Mouse (Mus musculus): ENCODE measurements around the gene Zbtb39. TPM values are rescaled to one million over a fixed set of nuclear protein-coding genes. Genes with fewer than 3 reads are reported as not detected.

Zbtb39 gene
- total RNA-seq, 2 experiments from 2014 or later, result 9.8 to 10.3 TPM

GRCm38 (mm10) chr10:127738151-127738882, 1.0 kb upstream of the Zbtb39 start:
- TF ChIP-seq CTCF (IDR thresholded peaks at IDR 0.05), result peak; percentile 68
- no peak for DNase-seq (ENCODE audit: extremely low spot score in 1 of 2, low spot score in 2 of 2)
- Histone ChIP-seq H3K27ac (no peak overlapping the region), H3K4me3 (no peak overlapping the region)
- intact Hi-C loops (cut with DNase I), result loop anchor here (1.0 to 2.0 kb wide), 2 partner anchors 98 to 198 kb away; no protein-coding TSS in a partner anchor

DNA sequence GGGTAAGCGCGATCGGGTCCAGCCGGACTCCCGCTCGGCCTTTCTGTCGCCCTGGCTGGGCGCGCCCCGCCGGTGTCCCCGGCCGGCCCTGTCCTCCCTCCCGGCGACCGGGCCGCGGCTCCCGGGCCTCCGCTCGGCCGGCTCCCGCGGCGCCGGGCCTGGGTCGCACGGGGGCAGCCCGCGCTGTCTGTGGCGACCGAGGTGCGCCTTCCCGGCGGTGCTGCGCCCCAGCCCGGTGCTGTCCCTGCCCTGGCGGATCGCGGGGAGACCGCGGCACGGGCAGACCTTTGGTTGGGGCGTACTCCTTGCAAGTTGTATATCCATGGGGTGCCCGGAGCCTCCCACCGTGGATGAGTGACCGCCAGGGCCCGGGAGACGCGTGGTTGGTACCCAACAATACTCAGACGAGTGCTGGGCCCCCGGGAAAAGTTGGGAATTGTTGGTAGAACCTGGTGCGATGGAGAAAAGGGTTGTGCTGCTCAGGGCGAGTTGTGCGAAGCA, 373 bp downstream of the Zbtb39 start:
- intact Hi-C loops (cut with DNase I), result loop anchor here (2.0 kb wide), 1 partner anchor 99 kb away; no protein-coding TSS in a partner anchor

DNA sequence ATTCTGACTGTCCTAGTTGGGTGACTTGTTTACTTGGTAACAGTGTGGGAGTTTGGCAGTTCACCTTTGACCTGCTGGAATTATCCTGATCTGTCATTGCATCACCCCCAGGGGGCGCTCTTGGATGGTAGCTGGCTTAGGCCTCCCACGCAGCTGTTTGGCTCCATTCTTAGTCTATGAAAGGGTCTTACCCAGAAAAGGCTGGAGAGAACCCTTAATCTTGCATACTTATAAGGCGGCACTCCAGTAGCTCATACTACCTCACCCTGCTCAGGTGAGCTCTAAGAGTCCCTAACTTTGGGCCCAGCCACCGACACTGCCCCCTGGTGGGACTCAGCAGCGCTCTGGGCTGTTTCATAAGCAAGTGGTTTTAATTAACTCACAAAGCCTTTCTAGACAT, 5.3 kb downstream of the Zbtb39 start:
- H3K27ac ChIP-seq, result no peak overlapping the region
- intact Hi-C loops (cut with DNase I), result no loop called here
- TF ChIP-seq CTCF (IDR thresholded peaks at IDR 0.05), result peak; percentile 61
- no peak overlapping the region for H3K4me3 ChIP-seq
- DNase-seq (ENCODE audit: extremely low spot score in 1 of 2, low spot score in 2 of 2), result no peak

More for the DNA sequence above, 373 bp downstream of the Zbtb39 start:
- peak in 1 of 2 experiments; percentile 42 for DNase-seq (ENCODE audit: extremely low spot score in 1 of 2, low spot score in 2 of 2)
- no peak; the same call in none of the 2 replicates for TF ChIP-seq CTCF (IDR thresholded peaks at IDR 0.05)
- Histone ChIP-seq H3K4me3 (peak overlapping the region; percentile 72), H3K27ac (peak overlapping the region; percentile 47; the same call in 1 of the 2 replicates)

- Histone ChIP-seq H3K4me3 (no peak overlapping the region), H3K27ac (no peak overlapping the region)
- no peak for DNase-seq (ENCODE audit: extremely low spot score in 1 of 2, low spot score in 2 of 2)
- intact Hi-C loops (cut with DNase I), result no loop called here
- no peak for TF ChIP-seq CTCF (IDR thresholded peaks at IDR 0.05)
Measured at GRCm38 (mm10) chr10:127745886-127746285, 6.5 kb downstream of the Zbtb39 start.

DNA sequence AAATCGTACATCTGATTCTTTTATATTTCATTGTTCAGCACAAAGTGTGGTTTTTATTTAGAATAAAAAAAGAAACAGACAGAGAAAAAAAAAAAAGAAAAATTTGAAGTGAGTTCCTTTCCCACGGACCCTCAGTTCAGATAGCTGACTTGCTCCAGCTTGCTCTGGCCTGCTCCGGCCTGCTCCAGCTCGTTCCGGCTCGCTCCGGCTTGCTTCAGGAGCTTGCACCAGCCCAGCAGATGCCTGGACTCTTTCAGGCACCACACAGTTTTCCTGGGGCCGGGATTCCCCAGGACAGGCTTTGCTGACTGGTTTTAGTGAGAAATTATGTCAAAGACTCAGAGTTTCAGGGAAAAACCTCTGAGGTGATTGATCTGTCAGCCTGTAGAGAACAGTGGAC, 7.9 kb downstream of the Zbtb39 start:
- intact Hi-C loops (cut with DNase I), result no loop called here
- H3K4me3 ChIP-seq, result no peak overlapping the region
- no peak for DNase-seq (ENCODE audit: extremely low spot score in 1 of 2, low spot score in 2 of 2)
- TF ChIP-seq CTCF (IDR thresholded peaks at IDR 0.05), result no peak
- H3K27ac ChIP-seq, result no peak overlapping the region

DNA sequence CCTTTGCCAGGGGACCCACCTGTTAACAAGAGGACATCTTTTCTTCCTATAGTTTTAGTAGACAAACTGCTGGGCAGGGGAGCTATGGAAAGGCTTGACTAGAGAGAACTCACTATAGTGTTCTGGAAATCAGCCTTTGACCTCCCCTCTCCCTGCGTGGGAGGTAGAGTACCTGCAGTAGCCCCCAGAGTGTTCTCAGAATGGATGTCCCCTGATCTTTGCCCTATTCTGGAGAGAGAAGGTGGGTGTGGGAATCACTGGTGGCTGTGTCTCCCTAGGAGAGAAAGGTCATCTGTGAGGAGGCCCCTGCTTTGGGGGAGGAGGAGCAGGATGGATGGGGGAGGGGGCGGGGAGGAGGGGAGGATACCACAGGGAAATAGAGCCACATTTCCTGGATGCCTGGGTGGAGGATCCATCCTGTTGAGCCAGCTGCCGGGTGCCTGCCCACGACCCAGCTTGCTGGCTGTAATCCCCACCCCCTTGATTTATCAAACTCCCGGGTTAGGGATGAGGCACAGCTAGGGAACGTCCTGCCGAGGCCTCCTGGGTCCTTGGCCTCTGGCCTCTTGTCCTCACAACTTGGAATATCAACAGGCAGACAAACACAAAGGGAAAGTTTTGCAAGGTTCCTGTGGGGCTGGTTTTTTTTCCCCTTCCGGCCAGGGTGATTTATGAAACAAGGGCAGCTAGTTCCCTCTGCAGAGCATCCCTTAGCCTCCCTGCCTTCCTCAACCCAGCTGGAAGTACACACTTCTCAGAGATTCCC, 9.7 kb downstream of the Zbtb39 start:
- no peak overlapping the region for H3K27ac ChIP-seq
- no peak overlapping the region for H3K4me3 ChIP-seq
- intact Hi-C loops (cut with DNase I), result no loop called here

GRCm38 (mm10) chr10:127750136-127750777, 10.9 kb downstream of the Zbtb39 start:
- Histone ChIP-seq H3K4me3 (peak overlapping the region; percentile 39), H3K27ac (no peak overlapping the region)
- TF ChIP-seq CTCF (IDR thresholded peaks at IDR 0.05), result no peak
- DNase-seq (ENCODE audit: extremely low spot score in 1 of 2, low spot score in 2 of 2), result no peak
- intact Hi-C loops (cut with DNase I), result no loop called here

More for the DNA sequence above, 9.7 kb downstream of the Zbtb39 start:
- no peak for DNase-seq (ENCODE audit: extremely low spot score in 1 of 2, low spot score in 2 of 2)
- TF ChIP-seq CTCF (IDR thresholded peaks at IDR 0.05), result no peak

DNA sequence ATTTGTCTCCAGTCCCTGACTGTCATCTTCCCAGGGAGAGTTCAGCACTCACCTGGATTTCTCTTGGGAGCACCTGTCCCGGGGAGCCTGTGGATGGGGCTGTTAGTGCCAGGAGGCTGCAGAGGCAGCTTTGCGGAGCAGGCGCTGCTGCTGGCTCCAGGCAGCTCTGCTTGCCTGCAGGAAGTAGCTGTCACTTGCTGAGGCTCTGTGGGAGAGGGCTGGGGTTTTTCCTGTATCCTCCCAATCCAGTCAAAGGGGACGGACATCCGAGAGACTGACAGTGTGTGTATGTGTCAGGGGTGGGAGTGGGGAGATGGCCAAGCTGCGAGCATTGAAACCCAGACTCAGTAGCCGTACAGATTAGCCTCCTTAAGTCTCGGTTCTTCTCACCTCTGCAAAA, 12.2 kb downstream of the Zbtb39 start, which contains the start of gene Gpr182:
Gene Gpr182 (minus strand): TSS at position 185 of the 400 bp plus-strand sequence.
- H3K27ac ChIP-seq, result no peak within 1 kb of the TSS
- TF ChIP-seq CTCF (IDR thresholded peaks at IDR 0.05), result no peak
- intact Hi-C loops (cut with DNase I), result no loop called here
- no peak within 1 kb of the TSS; the same call in 1 of the 2 replicates for H3K4me3 ChIP-seq
- no peak for DNase-seq (ENCODE audit: extremely low spot score in 1 of 2, low spot score in 2 of 2)

- intact Hi-C loops (cut with DNase I), result no loop called here
- TF ChIP-seq CTCF (IDR thresholded peaks at IDR 0.05), result no peak
- Histone ChIP-seq H3K27ac (no peak overlapping the region), H3K4me3 (no peak overlapping the region)
- no peak for DNase-seq (ENCODE audit: extremely low spot score in 1 of 2, low spot score in 2 of 2)
Measured at GRCm38 (mm10) chr10:127754566-127755166, 15.3 kb downstream of the Zbtb39 start.

DNA sequence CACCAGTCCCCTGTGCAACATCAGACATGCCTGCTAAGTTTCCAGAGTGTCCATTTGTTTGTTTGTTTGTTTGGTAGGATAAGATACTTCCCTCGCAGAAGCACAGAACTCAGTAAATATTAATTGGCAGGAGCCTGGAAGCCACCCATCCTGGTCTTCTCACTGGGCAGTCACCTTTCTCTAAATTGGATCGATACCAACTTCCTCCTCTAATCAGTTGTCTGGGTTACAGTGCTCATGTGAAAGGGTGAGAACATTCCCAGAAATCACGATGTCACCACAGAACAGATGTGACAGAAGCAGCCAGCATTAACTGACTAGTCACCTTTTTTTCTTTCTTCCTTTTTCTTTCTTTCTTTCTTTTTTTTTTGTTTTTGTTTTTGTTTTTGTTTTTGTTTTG, 15.9 kb downstream of the Zbtb39 start:
- Histone ChIP-seq H3K4me3 (no peak overlapping the region), H3K27ac (no peak overlapping the region)
- no peak for TF ChIP-seq CTCF (IDR thresholded peaks at IDR 0.05)
- no peak for DNase-seq (ENCODE audit: extremely low spot score in 1 of 2, low spot score in 2 of 2)
- intact Hi-C loops (cut with DNase I), result no loop called here

GRCm38 (mm10) chr10:127755770-127756468, 16.6 kb downstream of the Zbtb39 start:
- intact Hi-C loops (cut with DNase I), result no loop called here
- no peak overlapping the region for H3K4me3 ChIP-seq
- no peak for DNase-seq (ENCODE audit: extremely low spot score in 1 of 2, low spot score in 2 of 2)
- TF ChIP-seq CTCF (IDR thresholded peaks at IDR 0.05), result no peak
- no peak overlapping the region for H3K27ac ChIP-seq
